Mouse (Mus musculus) C2C12 (cell line): ENCODE measurements at regions not wholly inside any gene's neighbourhood (a gene's known extent, or its start where the extent isn't known, plus 50 kb on each side); places are given as distances from the start of the nearest gene placed in this dataset.

Experiments used
- H3K27me3 ChIP-seq: one replicate; pipeline ENCODE4 v1.6.1; 2011; ENCODE audit not compliant: control insufficient read depth, insufficient read depth, insufficient read length
- H3K36me3 ChIP-seq: one replicate; pipeline ENCODE4 v1.6.1; 2011; ENCODE audit not compliant: control insufficient read depth, insufficient read depth
- H3K4me3 ChIP-seq: one replicate; pipeline ENCODE4 v1.5.1; 2011; ENCODE audit warnings: mild to moderate bottlenecking, control low read depth; ENCODE audit not compliant: poor library complexity, insufficient read depth, severe bottlenecking
- H3K79me2 ChIP-seq: one replicate; pipeline ENCODE4 v1.6.1; 2011; ENCODE audit not compliant: control insufficient read depth, insufficient read depth
- H3K79me3 ChIP-seq: one replicate; pipeline ENCODE4 v1.6.1; 2011; ENCODE audit warnings: low read depth, control low read depth
- H3ac ChIP-seq: one replicate; pipeline ENCODE3; 2011; ENCODE audit warnings: low read depth; ENCODE audit not compliant: control insufficient read depth, insufficient read length
- CEBPB ChIP-seq: IDR thresholded peaks from one replicate; pipeline ENCODE4 v1.6.1; 2011; ENCODE audit warnings: low read depth, mild to moderate bottlenecking, control low read depth, moderate library complexity
- CTCF ChIP-seq: IDR thresholded peaks from one replicate; pipeline ENCODE4 v1.5.1; 2011; ENCODE audit not compliant: control insufficient read depth, insufficient read depth, insufficient read length
- FOSL1 ChIP-seq: IDR thresholded peaks from one replicate; pipeline ENCODE4 v1.8.0; 2011; ENCODE audit warnings: mild to moderate bottlenecking, low read length; ENCODE audit not compliant: poor library complexity, insufficient read depth, severe bottlenecking
- MAX ChIP-seq: IDR thresholded peaks from one replicate; pipeline ENCODE4 v1.6.1; 2011; ENCODE audit warnings: mild to moderate bottlenecking, control low read depth
- MYOD1 ChIP-seq: IDR thresholded peaks from one replicate; pipeline ENCODE4 v1.6.1; 2011; ENCODE audit warnings: low read depth; ENCODE audit not compliant: control insufficient read depth, insufficient read length
- MYOG ChIP-seq: IDR thresholded peaks from one replicate; pipeline ENCODE4 v1.6.1; 2011; ENCODE audit not compliant: control insufficient read depth, insufficient read length; ENCODE audit errors: extremely low read depth
- USF1 ChIP-seq: IDR thresholded peaks from one replicate; pipeline ENCODE4 v1.6.1; 2011; ENCODE audit warnings: low read depth, mild to moderate bottlenecking, control low read depth, moderate library complexity

DNA sequence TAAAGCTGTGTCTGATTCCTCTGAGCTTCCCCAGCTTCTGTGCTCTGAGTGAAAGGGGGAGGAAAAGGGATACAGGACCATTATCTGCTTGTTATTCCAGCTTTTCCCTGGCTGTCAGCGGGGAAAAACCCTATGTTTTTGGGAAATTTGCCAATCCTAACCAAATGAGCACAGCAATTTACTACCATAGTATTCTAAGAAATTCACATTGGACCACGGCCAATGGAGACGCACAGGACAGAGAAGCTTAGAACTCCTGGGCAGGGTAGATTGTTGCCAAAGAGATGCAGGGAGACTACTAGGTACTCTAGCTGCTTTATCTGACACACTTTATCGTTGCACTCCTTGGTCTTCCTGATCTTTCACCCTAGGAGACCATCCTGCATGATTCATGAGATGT, 303.2 kb downstream of the Olfm3 start:
- H3K4me3 ChIP-seq, result no peak overlapping the region
- TF ChIP-seq MYOD1 (no peak), MAX (no peak), USF1 (no peak), FOSL1 (no peak), CTCF (no peak)
- no peaks in the 10 kb centered on the region for H3K79me2 ChIP-seq
- H3K79me3 ChIP-seq, result no peaks in the 10 kb centered on the region
- H3K36me3 ChIP-seq, result no peaks in the 10 kb centered on the region
- H3ac ChIP-seq, result no peak overlapping the region
- H3K27me3 ChIP-seq, result no peaks in the 10 kb centered on the region

DNA sequence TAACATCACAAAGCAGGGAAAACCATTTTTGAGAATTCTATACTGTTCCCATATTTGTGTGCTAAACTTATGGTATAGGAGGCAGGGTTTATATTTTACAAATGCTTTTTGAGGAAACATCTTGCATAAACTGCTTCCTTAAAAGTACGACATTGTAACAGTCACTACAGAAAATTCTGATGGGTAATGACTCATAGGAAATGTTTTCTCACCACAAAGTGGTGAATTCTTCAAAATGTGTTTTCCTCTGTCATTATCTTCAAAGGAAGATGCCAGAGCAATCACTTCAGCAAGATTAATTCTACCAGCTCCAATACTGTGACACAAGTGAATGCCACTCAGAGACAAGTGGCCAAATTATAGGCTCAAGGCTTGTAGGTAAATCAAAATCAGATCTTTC, 308.0 kb downstream of the Olfm3 start:
- Histone ChIP-seq H3K27me3 (no peaks in the 10 kb centered on the region), H3ac (no peak overlapping the region), H3K36me3 (no peaks in the 10 kb centered on the region), H3K79me2 (no peaks in the 10 kb centered on the region), H3K4me3 (no peak overlapping the region), H3K79me3 (no peaks in the 10 kb centered on the region)
- TF ChIP-seq MAX, result no peak
- peak; percentile 29 for TF ChIP-seq MYOD1

DNA sequence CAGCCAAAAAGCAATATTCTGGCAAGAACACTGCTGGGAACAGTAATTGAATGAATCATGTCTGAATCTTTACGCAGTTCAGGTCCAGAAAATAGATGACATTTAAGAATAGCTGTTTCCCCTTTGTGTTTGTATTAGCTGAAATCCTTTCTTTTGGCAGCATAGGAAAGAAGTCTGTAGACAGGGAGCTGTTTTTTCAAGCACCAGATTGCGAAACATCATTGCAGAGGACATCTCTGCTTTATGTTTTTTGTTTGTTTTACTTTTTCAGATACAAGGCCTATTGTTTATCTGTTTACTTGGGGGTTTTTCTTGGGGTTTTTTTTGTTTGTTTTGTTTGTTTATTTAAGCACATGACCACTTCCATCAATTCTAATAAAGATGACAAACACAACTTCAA, 309.6 kb downstream of the Olfm3 start:
- Histone ChIP-seq H3K79me3 (no peaks in the 10 kb centered on the region), H3K4me3 (no peak overlapping the region), H3K27me3 (no peaks in the 10 kb centered on the region), H3ac (no peak overlapping the region), H3K79me2 (no peaks in the 10 kb centered on the region), H3K36me3 (no peaks in the 10 kb centered on the region)
- TF ChIP-seq CEBPB, result peak; percentile 79
- TF ChIP-seq MYOG, result no peak
- TF ChIP-seq MYOD1, result no peak

DNA sequence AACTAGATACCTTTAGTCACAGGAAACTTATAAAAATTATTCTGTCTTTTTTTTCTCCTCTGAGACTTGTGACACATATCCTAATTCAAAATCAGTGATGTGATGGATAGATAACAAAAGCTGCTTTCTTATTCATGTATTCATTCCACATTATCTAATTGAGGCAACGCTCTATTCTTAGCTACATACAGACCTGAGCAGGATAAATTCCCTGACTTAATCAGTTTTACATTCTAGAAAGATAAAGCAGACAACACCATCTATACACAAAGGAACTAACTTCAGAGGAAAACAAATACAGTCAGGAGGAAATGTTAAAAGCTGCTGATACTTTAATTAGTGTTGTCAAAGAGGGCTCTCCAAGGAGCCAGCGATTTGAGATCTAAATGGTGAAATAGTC, 336.6 kb downstream of the Olfm3 start:
- Histone ChIP-seq H3K4me3 (no peak overlapping the region), H3ac (no peak overlapping the region), H3K27me3 (no peaks in the 10 kb centered on the region), H3K79me3 (no peaks in the 10 kb centered on the region), H3K79me2 (no peaks in the 10 kb centered on the region), H3K36me3 (no peaks in the 10 kb centered on the region)
- no peak for TF ChIP-seq MAX
- TF ChIP-seq FOSL1, result no peak
- TF ChIP-seq CTCF, result no peak
- TF ChIP-seq MYOD1, result no peak
- TF ChIP-seq USF1, result no peak
- no peak for TF ChIP-seq MYOG
- TF ChIP-seq CEBPB, result no peak

DNA sequence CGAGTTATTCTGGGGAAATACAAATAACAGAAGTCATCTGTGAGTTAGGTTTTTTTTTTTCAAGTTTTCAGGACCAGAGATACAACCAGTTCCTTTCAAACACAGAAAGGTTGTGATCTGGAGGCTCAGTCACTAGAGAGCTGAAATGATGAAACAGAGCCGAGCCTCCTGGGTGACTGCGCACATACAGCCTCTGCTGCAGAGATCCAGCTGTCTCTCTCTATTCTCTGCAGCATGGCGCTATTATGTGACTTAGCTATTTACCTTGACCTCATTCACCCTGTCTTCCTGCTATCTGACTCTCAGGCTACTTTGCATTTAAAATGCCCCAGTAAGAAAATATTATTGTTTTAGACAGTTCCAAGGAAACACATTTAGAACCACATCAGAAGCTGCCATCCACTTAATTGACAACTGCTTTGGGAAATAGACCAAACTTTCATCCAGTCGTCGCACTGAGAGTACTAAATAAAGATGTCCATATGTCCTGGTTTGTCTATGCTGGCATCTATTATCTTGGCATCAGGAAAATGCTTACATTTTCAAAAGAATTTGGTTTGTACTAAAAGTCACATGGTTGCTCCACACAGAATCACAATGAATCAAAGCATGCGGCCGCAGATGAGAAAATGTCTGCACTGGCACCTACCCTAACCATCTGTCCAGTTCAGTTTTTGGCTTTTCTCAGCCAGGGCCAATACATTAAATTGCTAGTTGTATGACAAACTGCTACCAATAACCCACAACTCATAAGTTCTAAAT, 348.9 kb downstream of the Olfm3 start:
- no peaks in the 10 kb centered on the region for H3K36me3 ChIP-seq
- no peak overlapping the region for H3ac ChIP-seq
- no peak overlapping the region for H3K4me3 ChIP-seq
- H3K27me3 ChIP-seq, result no peaks in the 10 kb centered on the region
- no peak for TF ChIP-seq FOSL1
- TF ChIP-seq CEBPB, result no peak
- no peak for TF ChIP-seq MYOG
- no peak for TF ChIP-seq CTCF
- no peak for TF ChIP-seq USF1
- TF ChIP-seq MAX, result no peak
- no peak for TF ChIP-seq MYOD1
- H3K79me2 ChIP-seq, result no peaks in the 10 kb centered on the region
- no peaks in the 10 kb centered on the region for H3K79me3 ChIP-seq

DNA sequence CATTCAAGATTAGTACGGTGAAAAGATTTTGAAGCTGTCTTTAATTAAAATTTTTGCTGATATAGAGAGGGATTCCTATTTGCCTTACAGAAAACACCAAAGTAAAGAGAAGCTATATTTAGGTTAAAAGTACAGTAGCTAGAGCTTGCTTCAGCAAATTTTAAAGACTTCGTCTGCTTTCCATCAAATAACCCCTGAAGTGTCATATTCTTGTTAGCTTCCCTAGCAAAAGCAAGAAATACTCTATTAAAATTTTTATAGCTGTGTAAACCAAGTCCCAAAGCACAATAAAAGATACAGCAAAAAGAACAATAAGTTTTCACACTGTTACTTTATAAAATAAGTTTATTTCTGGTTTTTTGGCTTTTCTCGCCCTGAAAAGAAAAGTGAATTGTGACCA, 372.3 kb downstream of the Olfm3 start:
- no peaks in the 10 kb centered on the region for H3K36me3 ChIP-seq
- no peak overlapping the region for H3K4me3 ChIP-seq
- no peaks in the 10 kb centered on the region for H3K27me3 ChIP-seq
- no peaks in the 10 kb centered on the region for H3K79me2 ChIP-seq
- H3K79me3 ChIP-seq, result no peaks in the 10 kb centered on the region
- no peak overlapping the region for H3ac ChIP-seq
- TF ChIP-seq MAX (no peak), USF1 (no peak), MYOG (no peak), FOSL1 (no peak), CEBPB (no peak), MYOD1 (no peak), CTCF (no peak)
